Mouse (Mus musculus) heart, embryonic 16.5 days (tissue): Measurements from ENCODE around the gene BC024978. TPM values are rescaled to one million over a fixed set of nuclear protein-coding genes. Genes with fewer than 3 reads are reported as not detected.

Experiments
- ATAC-seq: fragments of 200-750 bp; cut with Nextera tagmentation; replicated peaks from 2 replicates; pipeline ENCODE4 v1.8.0; 2017; ENCODE audit warnings: moderate number of reproducible peaks; ENCODE audit not compliant: insufficient read depth, low FRiP score; ENCODE audit errors: extremely low read depth
- H3K27ac ChIP-seq: fragments of 300-500 bp; sonication (generic); 2 replicates; pipeline ENCODE4 v1.5.1; 2014; ENCODE audit warnings: mild to moderate bottlenecking, low read length, control low read depth, moderate library complexity
- H3K27me3 ChIP-seq: fragments of 300-500 bp; sonication (generic); 2 replicates; pipeline ENCODE4 v1.6.1; 2014; ENCODE audit warnings: low read length, mixed read lengths; ENCODE audit not compliant: control insufficient read depth, insufficient read depth
- H3K36me3 ChIP-seq: fragments of 300-500 bp; sonication (generic); 2 replicates; pipeline ENCODE4 v1.6.1; 2014; ENCODE audit not compliant: control insufficient read depth, insufficient read depth
- H3K4me1 ChIP-seq: fragments of 300-500 bp; sonication (generic); 2 replicates; pipeline ENCODE4 v1.6.1; 2014; ENCODE audit warnings: low read length, mixed read lengths; ENCODE audit not compliant: control insufficient read depth, insufficient read depth
- H3K4me2 ChIP-seq: fragments of 300-500 bp; sonication (generic); 2 replicates; pipeline ENCODE4 v1.6.1; 2014; ENCODE audit warnings: low read depth, mild to moderate bottlenecking, control low read depth, low read length
- H3K4me3 ChIP-seq: fragments of 300-500 bp; sonication (generic); 2 replicates; pipeline ENCODE4 v1.5.1; 2014; ENCODE audit warnings: mild to moderate bottlenecking, control low read depth, low read length
- H3K9ac ChIP-seq: fragments of 300-500 bp; sonication (generic); 2 replicates; pipeline ENCODE4 v1.6.1; 2014; ENCODE audit warnings: low read length, control low read depth
- H3K9me3 ChIP-seq: fragments of 300-500 bp; sonication (generic); replicated peaks from 2 replicates; pipeline ENCODE4 v1.6.1; 2016; ENCODE audit warnings: low read length; ENCODE audit not compliant: control insufficient read depth
- WGBS: fragments of 180-500 bp; shearing (Covaris S2); extraction: QIAGEN DNeasy Blood & Tissue Kit; methylation state at CpG from one replicate; pipeline ENCODE4 v1.1.7; 2014; 5-methylcytosine and 5-hydroxymethylcytosine counted together
- polyA plus RNA-seq: library from polyadenylated mRNA; unstranded; fragments of >200 nt; fragmentation: Nextera tagmentation; extraction: Ambion mirVana; gene quantifications from 2 replicates; pipeline ENCODE4 v1.2.1, GENCODE M21; 2015

BC024978 gene
- polyA plus RNA-seq, 1 experiment from 2014 or later, result 2.6 TPM

DNA sequence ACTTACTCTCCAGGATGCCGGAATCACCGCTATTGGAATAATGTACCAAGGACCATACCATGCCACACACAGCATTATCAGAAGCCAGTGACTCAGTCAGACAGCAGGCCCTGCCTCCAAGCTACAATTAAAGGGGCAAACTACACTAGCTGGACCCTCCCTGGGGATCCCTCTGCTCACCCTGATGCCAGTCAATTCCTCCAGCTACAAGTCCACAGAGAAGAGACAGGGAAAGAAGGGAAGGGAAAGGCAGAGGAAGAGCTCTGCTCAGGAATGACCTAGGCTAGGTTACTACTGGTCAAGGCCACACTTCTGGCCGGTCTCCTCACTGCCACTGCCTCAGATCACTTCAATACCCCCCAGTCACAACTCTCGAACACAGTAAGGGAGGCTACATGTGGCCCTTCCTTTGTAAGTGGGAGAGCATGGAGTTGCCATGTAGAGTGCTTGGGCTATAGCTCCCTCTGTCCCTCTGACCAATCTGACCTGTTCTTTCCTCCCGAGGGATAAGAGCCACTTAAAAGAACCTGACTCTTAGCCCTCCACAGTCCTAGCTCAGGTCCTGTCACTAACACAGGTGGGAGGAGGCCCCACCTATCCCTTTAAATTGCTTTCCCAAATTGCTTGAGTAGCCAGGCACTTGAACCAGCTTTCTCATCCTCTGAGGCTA lies 32.7 kb upstream of the BC024978 start:
- no peak for ATAC-seq
- H3K4me2 ChIP-seq, result peak overlapping the region; percentile 73
- no peak overlapping the region for H3K27ac ChIP-seq
- peaks cover 30% of the 10 kb centered on the region for H3K36me3 ChIP-seq
- H3K4me3 ChIP-seq, result no peak overlapping the region
- no peaks in the 10 kb centered on the region for H3K9me3 ChIP-seq
- WGBS, result 79% methylated on average over 5 of the region's 5 CpGs
- peak overlapping the region; percentile 42 for H3K9ac ChIP-seq
- H3K27me3 ChIP-seq, result no peaks in the 10 kb centered on the region
- peaks cover 55% of the 10 kb centered on the region for H3K4me1 ChIP-seq

DNA sequence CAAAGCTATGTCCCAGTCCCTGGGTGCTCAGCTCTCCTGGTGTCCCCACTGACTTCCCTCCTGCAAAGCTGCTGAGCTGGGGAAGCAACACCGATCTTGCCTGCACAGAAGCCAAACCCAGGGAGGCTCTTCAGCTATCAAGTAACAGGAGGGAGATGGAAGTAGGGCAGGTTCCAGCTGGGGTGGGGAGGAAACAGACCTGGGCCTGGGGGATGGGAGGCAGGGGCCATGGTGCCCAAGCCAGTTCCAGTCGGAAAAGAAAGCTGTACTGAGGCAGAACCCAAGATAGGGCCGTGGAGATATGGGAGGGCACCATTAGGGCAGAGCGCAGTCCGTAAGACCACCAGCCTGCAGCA lies 32.2 kb upstream of the BC024978 start:
- Histone ChIP-seq H3K27me3 (no peaks in the 10 kb centered on the region), H3K9ac (peak overlapping the region; percentile 42), H3K4me3 (no peak overlapping the region), H3K27ac (no peak overlapping the region), H3K36me3 (peaks cover 25% of the 10 kb centered on the region), H3K9me3 (no peaks in the 10 kb centered on the region), H3K4me1 (peaks cover 55% of the 10 kb centered on the region), H3K4me2 (peak overlapping the region; percentile 73)
- ATAC-seq, result no peak
- 57% methylated on average over 5 of the region's 5 CpGs for WGBS

DNA sequence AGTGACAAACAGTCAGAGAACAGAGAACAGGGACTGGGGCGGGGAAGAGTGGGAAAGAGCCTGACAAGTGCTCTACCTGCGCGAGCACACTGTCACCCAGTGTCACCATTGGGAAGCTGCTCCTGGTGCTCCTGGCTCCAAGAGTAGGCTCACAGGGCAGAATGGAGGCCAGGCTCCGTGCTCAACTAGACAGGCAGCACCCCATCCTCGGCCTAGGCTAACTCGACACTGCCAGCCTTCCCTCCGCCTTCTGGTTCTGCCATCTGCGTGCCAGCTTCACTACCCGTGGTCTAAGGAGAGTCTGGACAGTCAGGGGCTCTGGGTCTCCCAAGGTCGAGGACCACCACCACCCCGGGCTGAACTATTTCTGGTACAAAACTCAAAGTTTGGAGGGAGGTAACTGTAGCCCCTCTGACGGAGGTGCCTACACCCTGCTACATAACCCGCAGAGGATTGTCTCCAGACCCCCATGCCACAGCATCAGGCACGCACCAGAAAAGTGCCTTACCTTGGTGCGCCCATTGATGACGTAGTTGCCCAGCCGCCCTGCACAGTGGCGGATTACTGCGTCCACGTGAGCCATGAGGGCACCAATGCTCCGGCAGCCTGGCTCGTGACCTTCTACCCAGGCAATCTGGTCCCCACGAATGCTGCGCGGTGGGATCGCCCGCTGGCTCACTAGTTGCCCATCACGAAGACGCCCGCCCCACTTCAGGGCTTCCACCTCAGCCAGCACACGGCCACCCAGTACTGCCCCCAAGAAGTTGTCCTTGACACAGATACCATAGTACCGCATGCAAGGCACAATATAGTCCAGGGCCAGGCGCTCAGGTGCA lies 31.3 kb upstream of the BC024978 start:
- Histone ChIP-seq H3K27me3 (no peaks in the 10 kb centered on the region), H3K36me3 (peaks cover 16% of the 10 kb centered on the region), H3K27ac (no peak overlapping the region), H3K4me1 (peaks cover 55% of the 10 kb centered on the region), H3K4me3 (peak overlapping the region; percentile 73), H3K9me3 (no peaks in the 10 kb centered on the region), H3K9ac (peak overlapping the region; percentile 85; the same call in 1 of the 2 replicates), H3K4me2 (peak overlapping the region; percentile 73)
- no peak for ATAC-seq
- 78% methylated on average over 33 of the region's 33 CpGs for WGBS

DNA sequence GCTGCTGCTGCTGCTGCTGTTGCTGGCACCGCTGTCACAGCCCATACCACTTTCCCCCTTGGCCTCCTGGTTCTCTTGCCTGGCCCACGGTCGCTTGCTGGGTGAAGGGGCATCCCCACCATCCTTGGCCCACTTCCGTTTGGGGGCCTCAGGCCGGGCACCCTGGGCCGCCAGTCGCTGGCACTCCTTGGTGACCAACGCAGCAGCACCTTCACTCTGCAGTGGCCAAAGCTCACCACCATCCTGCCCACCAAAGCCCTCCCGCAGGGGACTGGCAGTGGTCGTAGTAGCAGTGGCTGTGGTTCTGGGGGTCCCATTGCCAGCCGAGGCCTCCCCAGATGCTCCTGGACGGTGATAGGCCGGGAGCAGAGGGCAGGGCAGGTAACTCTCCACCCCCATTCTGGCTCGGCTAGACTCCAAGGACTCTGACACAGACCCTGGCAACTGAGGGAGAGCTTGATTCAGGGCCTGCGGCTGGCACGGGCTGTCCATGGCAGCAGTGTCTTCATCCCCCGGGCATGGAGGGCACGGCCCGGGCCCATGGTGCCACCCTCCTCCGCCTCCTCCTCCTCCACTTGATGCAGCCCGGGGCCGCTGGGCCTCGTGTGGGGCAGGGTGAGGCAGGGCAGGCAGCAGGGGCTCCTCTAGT lies 30.4 kb upstream of the BC024978 start:
- H3K4me1 ChIP-seq, result peaks cover 55% of the 10 kb centered on the region
- no peaks in the 10 kb centered on the region for H3K27me3 ChIP-seq
- H3K9ac ChIP-seq, result peak overlapping the region; percentile 85
- peaks cover 14% of the 10 kb centered on the region for H3K36me3 ChIP-seq
- no peak overlapping the region for H3K27ac ChIP-seq
- H3K4me2 ChIP-seq, result peak overlapping the region; percentile 73
- H3K9me3 ChIP-seq, result no peaks in the 10 kb centered on the region
- H3K4me3 ChIP-seq, result peak overlapping the region; percentile 73
- ATAC-seq, result no peak
- 67% methylated on average over 23 of the region's 23 CpGs for WGBS

DNA sequence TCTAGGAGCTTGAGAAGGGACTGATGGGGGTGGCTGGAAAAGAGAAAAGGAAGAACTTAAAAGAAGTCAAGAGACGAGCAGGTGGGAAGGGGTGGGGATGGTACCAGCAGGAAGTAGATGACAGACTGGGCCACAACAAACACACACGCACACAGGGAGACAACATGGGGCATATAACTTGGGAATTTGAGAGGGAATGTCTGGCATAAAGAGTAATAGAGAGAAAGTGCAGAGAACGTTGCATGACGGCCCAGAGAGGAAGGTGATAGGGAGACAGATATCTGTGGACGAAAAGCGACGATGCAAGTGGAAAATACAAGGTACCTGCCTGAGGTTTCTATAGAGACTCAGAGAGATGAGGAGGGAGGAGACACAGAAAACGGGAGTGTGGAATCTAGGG lies 29.9 kb upstream of the BC024978 start:
- peak overlapping the region; percentile 73 for H3K4me2 ChIP-seq
- peaks cover 49% of the 10 kb centered on the region for H3K4me1 ChIP-seq
- H3K4me3 ChIP-seq, result peak overlapping the region; percentile 73
- 4% methylated on average over 8 of the region's 8 CpGs for WGBS
- H3K27me3 ChIP-seq, result no peaks in the 10 kb centered on the region
- ATAC-seq, result no peak
- H3K36me3 ChIP-seq, result peaks cover 19% of the 10 kb centered on the region
- H3K27ac ChIP-seq, result peak overlapping the region; percentile 96
- peak overlapping the region; percentile 85 for H3K9ac ChIP-seq
- H3K9me3 ChIP-seq, result no peaks in the 10 kb centered on the region

DNA sequence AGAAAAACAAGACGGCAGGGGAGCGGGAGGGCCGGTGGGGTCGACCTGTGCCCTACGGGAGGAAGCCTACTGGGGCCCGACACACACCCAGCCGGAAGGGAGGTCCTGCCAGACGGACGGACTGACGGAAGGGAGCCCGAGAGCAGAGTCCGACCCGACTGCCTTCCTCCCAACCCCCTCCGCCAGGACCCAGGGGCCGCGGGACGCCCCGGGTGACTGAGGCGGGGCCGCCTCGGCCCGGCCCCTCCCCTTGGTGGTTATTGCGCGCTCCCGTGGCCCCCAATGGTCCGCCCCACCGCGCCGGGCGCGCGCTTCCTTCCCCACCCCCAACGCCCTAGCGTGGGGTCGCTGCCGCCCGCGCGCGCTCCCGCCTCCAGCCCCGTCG lies 29.4 kb upstream of the BC024978 start:
- Histone ChIP-seq H3K4me3 (peak overlapping the region; percentile 73), H3K27me3 (no peaks in the 10 kb centered on the region), H3K4me1 (peaks cover 46% of the 10 kb centered on the region), H3K36me3 (peaks cover 22% of the 10 kb centered on the region), H3K9me3 (no peaks in the 10 kb centered on the region), H3K4me2 (peak overlapping the region; percentile 73), H3K9ac (peak overlapping the region; percentile 85), H3K27ac (peak overlapping the region; percentile 96)
- ATAC-seq, result peak; percentile 82
- WGBS, result 0% methylated on average over 34 of the region's 43 CpGs

DNA sequence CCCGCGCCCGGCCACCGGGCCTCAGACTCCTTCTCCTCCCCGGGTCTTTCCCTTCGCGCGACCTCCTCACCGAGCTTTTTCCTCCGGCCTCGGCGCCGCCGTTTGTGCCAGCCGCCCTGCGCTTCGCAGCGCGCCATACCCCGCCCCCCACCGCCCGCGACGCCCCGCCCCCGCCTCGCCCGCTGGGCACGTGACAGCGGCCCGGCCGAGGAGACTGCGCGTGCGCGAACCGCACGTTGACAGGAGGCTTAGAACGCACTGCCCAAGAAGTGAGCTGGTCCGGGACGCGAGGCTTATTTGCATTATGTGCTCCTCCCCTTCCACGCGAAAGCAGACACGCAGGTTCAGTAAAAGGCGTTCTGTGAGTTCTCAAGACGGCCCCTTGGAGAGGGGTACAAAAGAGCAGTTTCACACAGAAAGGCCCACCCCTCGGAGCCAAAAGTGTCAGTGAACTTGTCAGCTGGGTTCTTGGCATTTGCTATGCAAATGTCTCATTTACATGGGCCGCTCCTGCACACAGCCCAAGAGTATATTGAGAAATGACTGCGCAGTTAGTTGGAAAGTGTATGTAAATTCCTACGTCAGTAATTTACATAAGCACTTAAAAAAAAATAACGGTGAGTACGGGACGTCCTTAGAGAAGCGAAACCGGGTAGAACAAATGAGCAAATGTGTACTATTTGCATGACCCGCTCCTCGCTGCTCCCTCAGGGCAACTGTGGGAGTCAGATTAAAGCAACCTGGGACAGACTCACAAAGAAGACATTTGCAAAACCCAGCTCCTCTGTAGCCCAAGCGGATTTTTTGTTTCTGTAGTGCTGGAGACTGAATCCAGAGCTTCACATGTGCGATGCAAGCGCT lies 28.7 kb upstream of the BC024978 start, which contains the start of gene Egln2:
Gene Egln2 (minus strand): TSS at position 189 of the 861 bp plus-strand sequence.
- Histone ChIP-seq H3K9me3 (no peaks in the 10 kb centered on the region), H3K9ac (peak within 1 kb of the TSS; percentile 85), H3K4me3 (peak within 1 kb of the TSS; percentile 73), H3K4me2 (peak within 1 kb of the TSS; percentile 73), H3K4me1 (peaks cover 40% of the 10 kb centered on the region), H3K27me3 (no peaks in the 10 kb centered on the region), H3K36me3 (peaks cover 20% of the 10 kb centered on the region), H3K27ac (peak within 1 kb of the TSS; percentile 96)
- peak; percentile 86 for ATAC-seq
- WGBS, result 2% methylated on average over 59 of the region's 61 CpGs

DNA sequence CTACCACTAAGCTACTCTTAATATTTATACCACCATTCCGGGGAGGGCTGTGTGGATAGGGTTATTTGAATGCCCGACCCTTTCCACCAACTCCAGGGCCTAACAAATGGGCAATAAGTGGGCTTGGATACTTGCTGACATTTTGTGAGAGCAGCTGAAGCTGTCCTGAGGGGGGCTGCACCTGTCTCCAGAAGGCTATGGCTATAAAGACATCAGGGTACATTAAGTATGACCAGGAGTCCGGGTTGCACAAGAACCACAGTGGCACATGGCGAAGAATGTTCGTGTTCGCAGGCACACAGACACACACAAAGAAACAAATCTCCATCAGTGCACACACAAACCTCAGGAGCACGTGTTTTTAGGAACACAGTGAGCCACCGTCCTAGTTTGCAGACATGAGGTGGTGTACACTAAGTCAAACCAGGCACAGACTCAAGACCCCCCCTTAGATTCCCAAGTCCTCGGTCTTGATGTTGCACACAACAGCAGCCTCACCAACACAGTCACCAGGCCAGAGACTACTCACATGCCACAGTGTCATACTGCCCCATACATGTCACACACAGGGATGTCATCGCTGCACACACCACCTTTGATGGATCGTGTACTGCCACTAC lies 28.0 kb upstream of the BC024978 start:
- peak overlapping the region; percentile 85 for H3K9ac ChIP-seq
- H3K9me3 ChIP-seq, result no peaks in the 10 kb centered on the region
- H3K27me3 ChIP-seq, result no peaks in the 10 kb centered on the region
- H3K4me2 ChIP-seq, result peak overlapping the region; percentile 73
- peaks cover 28% of the 10 kb centered on the region for H3K36me3 ChIP-seq
- H3K27ac ChIP-seq, result peak overlapping the region; percentile 96
- peak overlapping the region; percentile 73 for H3K4me3 ChIP-seq
- ATAC-seq, result no peak
- 71% methylated on average over 11 of the region's 11 CpGs for WGBS
- H3K4me1 ChIP-seq, result peaks cover 34% of the 10 kb centered on the region
